Mouse (Mus musculus): ENCODE measurements around the gene Nostrin.

Nostrin gene

GRCm38 (mm10) chr2:69121681-69122080 lies 13.9 kb upstream of the Nostrin start:
- ChIA-PET CTCF (interaction anchor here in 3 of 4 experiments (0.6 to 1.2 kb wide), 4 partner anchors 89 to 558 kb away, joined by 3 to 8 read pairs (median 4); partner anchors contain the start of gene G6pc2 (in 1 of the 3)), POLR2A (no interaction called here)

DNA sequence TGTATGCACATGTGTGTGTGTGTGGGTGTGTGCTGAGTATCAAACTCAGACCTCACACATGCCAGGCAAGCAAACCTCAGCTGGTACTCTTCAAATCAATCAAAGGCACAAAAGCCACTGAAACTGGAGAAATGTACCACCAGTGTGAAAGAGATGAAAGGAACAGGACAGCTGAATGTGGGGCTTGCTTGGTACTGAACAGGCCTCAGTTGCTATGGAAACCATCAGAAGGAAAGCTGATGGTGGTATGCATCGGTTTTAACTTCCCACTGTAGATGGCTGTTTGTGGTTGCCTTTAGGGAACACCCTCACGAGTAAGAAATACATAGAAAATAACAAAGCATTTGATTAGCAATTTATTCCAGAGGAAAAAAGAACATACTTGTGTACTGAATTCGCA lies 10.2 kb upstream of the Nostrin start:
- POLR2A ChIA-PET: interaction anchor here in 1 of 4 experiments (0.7 kb wide), 1 partner anchor 487 kb away, joined by 3 read pairs; no protein-coding TSS in a partner anchor
- CTCF ChIA-PET: no interaction called here

DNA sequence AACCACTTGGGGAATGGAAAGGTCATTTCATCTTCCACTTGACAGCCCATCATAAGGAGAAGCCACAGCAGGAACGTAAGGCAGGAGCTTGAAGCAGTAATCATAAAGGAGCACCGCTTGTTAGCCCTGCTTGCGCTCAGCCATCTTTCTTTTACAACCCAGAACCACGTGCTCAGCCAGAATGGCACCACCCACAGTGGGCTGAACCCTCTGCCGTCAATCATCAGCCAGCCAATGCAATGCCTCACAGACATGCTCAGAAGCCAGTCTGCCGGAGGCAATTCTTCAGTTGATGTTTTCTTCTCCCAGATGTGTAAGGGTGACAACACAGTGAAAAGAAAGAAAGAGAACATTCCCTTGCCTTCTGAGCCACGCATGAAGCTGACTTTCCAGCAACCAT lies 7.3 kb upstream of the Nostrin start:
- ChIA-PET CTCF (no interaction called here), POLR2A (no interaction called here)

GRCm38 (mm10) chr2:69128921-69129395 lies 6.6 kb upstream of the Nostrin start:
- ChIA-PET POLR2A (interaction anchor here in 1 of 4 experiments (0.6 kb wide), 1 partner anchor 583 kb away, joined by 4 read pairs; no protein-coding TSS in a partner anchor), CTCF (no interaction called here)

GRCm38 (mm10) chr2:69129425-69130210 lies 6.0 kb upstream of the Nostrin start:
- POLR2A ChIA-PET: interaction anchor here in 1 of 4 experiments (0.6 kb wide), 2 partner anchors 73 to 583 kb away, joined by 4 read pairs; no protein-coding TSS in a partner anchor
- CTCF ChIA-PET: no interaction called here

- POLR2A ChIA-PET: interaction anchor here in 2 of 4 experiments (0.5 to 1.9 kb wide), 7 partner anchors 14 to 553 kb away, joined by 3 to 5 read pairs (median 3); no protein-coding TSS in a partner anchor
- CTCF ChIA-PET: interaction anchor here in 2 of 4 experiments (0.7 to 0.9 kb wide), 2 partner anchors 61 to 764 kb away, joined by 3 read pairs; no protein-coding TSS in a partner anchor
Observed at GRCm38 (mm10) chr2:69132046-69132445, 3.6 kb upstream of the Nostrin start.

- CTCF ChIA-PET: interaction anchor here in 2 of 4 experiments (0.7 to 0.9 kb wide), 2 partner anchors 61 to 763 kb away, joined by 3 read pairs; no protein-coding TSS in a partner anchor
- POLR2A ChIA-PET: interaction anchor here in 1 of 4 experiments (0.7 to 1.9 kb wide), 3 partner anchors 17 to 61 kb away, joined by 3 to 4 read pairs (median 3); no protein-coding TSS in a partner anchor
Observed at GRCm38 (mm10) chr2:69132488-69133040, 3.0 kb upstream of the Nostrin start.

- POLR2A ChIA-PET: no interaction called here
Observed at GRCm38 (mm10) chr2:69134186-69134585, 1.4 kb upstream of the Nostrin start.

GRCm38 (mm10) chr2:69134937-69135336 lies 663 bp upstream of the Nostrin start:
- ChIA-PET POLR2A (interaction anchor here in 2 of 4 experiments (0.5 to 0.9 kb wide), 2 partner anchors 10 to 21 kb away, joined by 3 read pairs; no protein-coding TSS in a partner anchor), CTCF (interaction anchor here in 1 of 4 experiments (0.5 to 1.1 kb wide), 2 partner anchors 74 to 330 kb away, joined by 3 read pairs; no protein-coding TSS in a partner anchor)

More at GRCm38 (mm10) chr2:69134186-69134585, 1.4 kb upstream of the Nostrin start:
- CTCF ChIA-PET: no interaction called here

- ChIA-PET CTCF (no interaction called here), POLR2A (interaction anchor here in 2 of 4 experiments (0.5 to 0.9 kb wide), 3 partner anchors 54 to 275 kb away, joined by 3 read pairs; no protein-coding TSS in a partner anchor)
Observed at GRCm38 (mm10) chr2:69137406-69138084, 1.9 kb downstream of the Nostrin start.

GRCm38 (mm10) chr2:69138759-69139158 lies 3.2 kb downstream of the Nostrin start:
- CTCF ChIA-PET: interaction anchor here in 2 of 4 experiments (0.6 to 0.7 kb wide), 2 partner anchors 579 to 665 kb away, joined by 3 to 11 read pairs; no protein-coding TSS in a partner anchor

GRCm38 (mm10) chr2:69140215-69140614 lies 4.6 kb downstream of the Nostrin start:
- ChIA-PET CTCF (no interaction called here), POLR2A (interaction anchor here in 2 of 4 experiments (0.7 kb wide), 2 partner anchors 272 to 643 kb away, joined by 3 read pairs; no protein-coding TSS in a partner anchor)

More at GRCm38 (mm10) chr2:69138759-69139158, 3.2 kb downstream of the Nostrin start:
- POLR2A ChIA-PET: interaction anchor here in 2 of 4 experiments (0.6 to 0.9 kb wide), 3 partner anchors 149 to 265 kb away, joined by 3 to 6 read pairs (median 3); no protein-coding TSS in a partner anchor

DNA sequence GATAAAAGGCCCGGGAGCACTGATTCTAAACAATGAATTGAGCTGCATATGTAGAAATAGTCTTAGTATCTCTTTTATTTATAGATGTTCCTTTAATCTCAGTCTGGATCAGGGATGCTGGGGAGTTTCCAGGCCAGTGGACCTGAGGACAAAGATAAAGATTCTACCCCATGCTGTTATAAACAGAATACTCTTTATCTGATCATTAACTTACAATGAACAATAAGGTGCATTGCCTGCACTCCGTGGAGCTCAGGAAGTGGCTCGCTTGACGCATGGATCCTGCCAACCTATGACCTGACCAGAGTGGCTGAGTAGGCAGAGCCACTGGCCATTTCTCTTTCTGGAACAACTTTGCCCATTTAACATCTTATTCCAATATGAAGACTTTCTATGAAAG lies 5.2 kb downstream of the Nostrin start:
- CTCF ChIA-PET: interaction anchor here in 1 of 4 experiments (0.7 kb wide), 1 partner anchor 183 kb away, joined by 3 read pairs; no protein-coding TSS in a partner anchor
- POLR2A ChIA-PET: interaction anchor here in 2 of 4 experiments (0.7 kb wide), 3 partner anchors 152 to 643 kb away, joined by 3 read pairs; no protein-coding TSS in a partner anchor

GRCm38 (mm10) chr2:69148691-69149090 lies 13.1 kb downstream of the Nostrin start:
- ChIA-PET POLR2A (interaction anchor here in 1 of 4 experiments (1.5 kb wide), 1 partner anchor 17 kb away, joined by 3 read pairs; no protein-coding TSS in a partner anchor), CTCF (interaction anchor here in 1 of 4 experiments (0.6 kb wide), 1 partner anchor 315 kb away, joined by 4 read pairs; no protein-coding TSS in a partner anchor)

GRCm38 (mm10) chr2:69149154-69149553 lies 13.6 kb downstream of the Nostrin start:
- ChIA-PET CTCF (interaction anchor here in 1 of 4 experiments (0.6 kb wide), 1 partner anchor 314 kb away, joined by 4 read pairs; no protein-coding TSS in a partner anchor), POLR2A (interaction anchor here in 1 of 4 experiments (1.5 kb wide), 1 partner anchor 17 kb away, joined by 3 read pairs; no protein-coding TSS in a partner anchor)

- ChIA-PET POLR2A (no interaction called here), CTCF (no interaction called here)
Observed at GRCm38 (mm10) chr2:69150841-69151240, 15.2 kb downstream of the Nostrin start.

DNA sequence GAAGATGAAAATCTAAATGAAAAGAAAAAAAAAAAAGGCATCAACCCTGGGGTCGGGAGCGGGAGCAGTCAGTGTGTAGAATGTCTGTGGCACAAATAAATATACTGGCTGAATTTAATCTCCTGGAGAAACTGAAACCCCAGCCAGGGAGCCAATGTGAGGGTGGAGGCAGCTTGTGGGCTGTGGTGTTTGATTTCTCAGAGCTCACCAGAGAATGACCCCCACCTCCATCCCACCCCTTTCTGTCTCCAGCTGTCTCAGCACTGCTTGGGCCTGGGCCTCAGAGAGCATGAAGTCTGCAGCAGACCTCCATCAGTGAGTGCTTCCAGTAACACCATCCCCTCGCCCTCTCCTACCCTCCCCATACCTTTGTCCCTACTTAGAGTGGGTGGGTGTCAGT lies 20.3 kb downstream of the Nostrin start:
- ChIA-PET CTCF (no interaction called here), POLR2A (interaction anchor here in 3 of 4 experiments (0.6 to 0.9 kb wide), 3 partner anchors 21 to 1796 kb away, joined by 3 read pairs; no protein-coding TSS in a partner anchor)

- CTCF ChIA-PET: no interaction called here
- POLR2A ChIA-PET: interaction anchor here in 3 of 4 experiments (0.6 to 0.9 kb wide), 3 partner anchors 21 to 1796 kb away, joined by 3 read pairs; no protein-coding TSS in a partner anchor
Observed at GRCm38 (mm10) chr2:69156283-69156682, 20.7 kb downstream of the Nostrin start.
